Mouse (Mus musculus): ENCODE results near the gene Mcm2. TPM values are rescaled to one million over a fixed set of nuclear protein-coding genes. Genes with fewer than 3 reads are reported as not detected.

Gene Mcm2
- polyA plus RNA-seq, 1 experiment from 2014 or later = 164 TPM

DNA sequence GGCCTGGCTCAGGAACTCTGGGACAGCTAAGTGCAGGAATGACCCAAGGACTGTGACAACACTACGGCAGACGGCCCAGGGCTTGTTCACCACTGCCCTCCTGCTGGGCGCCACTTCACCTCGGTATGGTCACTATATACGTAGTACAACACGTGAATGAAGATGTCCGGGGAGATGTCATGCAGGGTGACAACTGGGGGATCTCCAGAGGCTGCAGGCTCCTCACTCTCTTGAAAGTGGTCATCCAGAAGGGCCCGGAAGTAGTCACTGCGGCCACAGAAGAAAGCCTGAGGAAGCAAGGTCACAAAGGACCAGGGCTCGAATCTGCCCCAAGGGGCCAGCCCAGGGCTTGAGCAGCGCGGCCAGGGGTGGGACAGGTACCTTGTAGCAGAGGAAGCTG, 60.6 kb downstream of the Mcm2 start:
- peaks cover 38% of the 10 kb centered on the region for H3K36me3 ChIP-seq (ENCODE audit: insufficient read depth)
- TF ChIP-seq CTCF (IDR thresholded peaks at IDR 0.05; ENCODE audit: low read depth) = no peak
- no peaks in the 10 kb centered on the region for H3K27me3 ChIP-seq (ENCODE audit: insufficient read depth, low read length)
- ATAC-seq (ENCODE audit: insufficient read depth) (no peak), DNase-seq (no peak)
- no peak overlapping the region for H3K9ac ChIP-seq
- 0 out of 2 replicates have a peak overlapping the region, but pooled peaks have one; percentile 80 for H3K27ac ChIP-seq (ENCODE audit: low read depth)
- no peak overlapping the region for H3K4me3 ChIP-seq (ENCODE audit: low read depth, low read length)
- no peak overlapping the region for H3K4me2 ChIP-seq
- 90% methylated on average over 12 of the region's 12 CpGs for WGBS
- no peaks in the 10 kb centered on the region for H3K9me3 ChIP-seq (ENCODE audit: low read depth, low read length)
- H3K4me1 ChIP-seq (ENCODE audit: insufficient read depth) = peaks cover 7% of the 10 kb centered on the region; the same call in 1 of the 2 replicates

DNA sequence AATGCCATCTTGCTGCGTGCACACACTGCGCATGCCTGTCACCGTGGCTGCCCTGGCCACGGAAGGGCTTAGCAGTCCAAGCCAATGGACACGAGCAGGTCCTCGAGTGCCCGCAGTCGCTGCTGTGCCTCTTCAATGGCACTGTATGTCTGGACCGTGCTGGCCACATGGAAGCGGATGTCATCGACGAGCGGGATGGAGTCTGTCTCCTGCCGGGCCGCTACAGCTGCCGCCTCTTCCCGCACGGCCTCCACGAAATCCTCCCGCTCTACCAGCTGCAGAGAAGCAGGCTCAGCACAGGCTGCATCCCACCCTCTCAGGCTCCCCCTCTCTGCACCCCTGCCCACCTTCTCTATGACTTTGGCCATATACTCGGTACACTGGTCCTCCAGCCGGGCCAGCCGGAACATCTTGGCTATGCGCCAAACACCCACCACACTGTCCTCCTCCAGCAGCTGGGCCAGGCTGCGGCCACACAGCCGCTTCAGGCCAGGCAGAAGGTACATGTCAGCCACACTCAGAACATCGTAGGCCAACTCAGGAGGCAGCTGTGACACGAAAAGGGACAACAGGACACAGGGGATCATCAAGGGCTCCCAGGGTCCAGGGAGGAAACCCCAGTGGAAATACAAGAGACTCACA, 62.3 kb downstream of the Mcm2 start:
- WGBS = 62% methylated on average over 28 of the region's 28 CpGs
- no peak overlapping the region; the same call in 1 of the 2 replicates for H3K9ac ChIP-seq
- H3K27me3 ChIP-seq (ENCODE audit: insufficient read depth, low read length) = no peaks in the 10 kb centered on the region
- peaks cover 7% of the 10 kb centered on the region; the same call in 1 of the 2 replicates for H3K4me1 ChIP-seq (ENCODE audit: insufficient read depth)
- peak overlapping the region; percentile 80 for H3K27ac ChIP-seq (ENCODE audit: low read depth)
- TF ChIP-seq CTCF (IDR thresholded peaks at IDR 0.05; ENCODE audit: low read depth) = no peak
- no peak overlapping the region for H3K4me3 ChIP-seq (ENCODE audit: low read depth, low read length)
- no peaks in the 10 kb centered on the region for H3K9me3 ChIP-seq (ENCODE audit: low read depth, low read length)
- H3K36me3 ChIP-seq (ENCODE audit: insufficient read depth) = peaks cover 38% of the 10 kb centered on the region
- ATAC-seq (ENCODE audit: insufficient read depth) = peak; percentile 82
- H3K4me2 ChIP-seq = 0 out of 2 replicates have a peak overlapping the region, but pooled peaks have one; percentile 10
- DNase-seq = peak; percentile 95

DNA sequence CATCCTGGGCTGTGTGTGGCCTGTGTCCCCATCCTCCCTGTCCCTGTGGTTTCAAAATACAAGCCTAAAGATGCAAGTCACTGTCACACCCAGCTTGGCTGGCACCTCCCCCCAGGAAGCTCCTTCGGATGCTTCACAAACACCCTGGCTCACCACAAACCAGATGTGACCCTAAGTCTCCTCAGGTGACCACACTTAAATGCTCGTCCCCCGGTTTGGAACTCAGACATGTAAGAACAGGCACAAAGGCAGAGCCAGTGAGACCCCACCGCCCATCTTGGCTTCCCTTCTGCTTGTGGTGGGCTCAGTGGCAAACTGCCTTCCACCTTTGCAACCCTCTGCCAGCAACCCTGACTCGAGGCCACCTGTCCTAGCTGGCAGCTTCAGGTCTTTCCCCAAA, 63.5 kb downstream of the Mcm2 start:
- Histone ChIP-seq H3K9me3 (ENCODE audit: low read depth, low read length) (no peaks in the 10 kb centered on the region), H3K27me3 (ENCODE audit: insufficient read depth, low read length) (no peaks in the 10 kb centered on the region), H3K9ac (no peak overlapping the region), H3K36me3 (ENCODE audit: insufficient read depth) (peaks cover 38% of the 10 kb centered on the region), H3K4me3 (ENCODE audit: low read depth, low read length) (no peak overlapping the region), H3K27ac (ENCODE audit: low read depth) (no peak overlapping the region), H3K4me2 (no peak overlapping the region), H3K4me1 (ENCODE audit: insufficient read depth) (peaks cover 3% of the 10 kb centered on the region; the same call in 1 of the 2 replicates)
- ATAC-seq (ENCODE audit: insufficient read depth) (no peak), DNase-seq (no peak)
- 72% methylated on average over 5 of the region's 5 CpGs for whole genome bisulfite sequencing
- no peak for TF ChIP-seq CTCF (IDR thresholded peaks at IDR 0.05; ENCODE audit: low read depth)

Other genes starting within 250 kb of the Mcm2 start
- 71.5 and 72.4 TPM in 2 replicates for gene Mgll, start 174.4 kb downstream of the Mcm2 start, polyA plus RNA-seq (2014; fragmentation: Nextera tagmentation; extraction: Ambion mirVana)
- gene Abtb1, start 56.8 kb downstream of the Mcm2 start, polyA plus RNA-seq (2014; fragmentation: Nextera tagmentation; extraction: Ambion mirVana) = 29.5 and 34.7 TPM in 2 replicates
- gene Podxl2, start 23.7 kb downstream of the Mcm2 start, polyA plus RNA-seq (2014; fragmentation: Nextera tagmentation; extraction: Ambion mirVana) = 52.0 and 56.7 TPM in 2 replicates
- gene Tpra1, start 3.5 kb upstream of the Mcm2 start, polyA plus RNA-seq (2014; fragmentation: Nextera tagmentation; extraction: Ambion mirVana) = 49.4 and 53.6 TPM in 2 replicates